Mouse (Mus musculus) olfactory bulb, adult 2 months (tissue): ENCODE results near the gene Pikfyve.

Source experiments
- CTCF ChIP-seq: fragments of 200-500 bp; IDR thresholded peaks from 2 replicates; pipeline ENCODE4 v1.5.1; 2012; ENCODE audit warnings: low read depth, mild to moderate bottlenecking, low read length, moderate library complexity; ENCODE audit not compliant: insufficient read depth
- POLR2A ChIP-seq: fragments of 200-500 bp; IDR thresholded peaks from 2 replicates; pipeline ENCODE4 v1.6.1; 2012; ENCODE audit warnings: mild to moderate bottlenecking, low read depth, low read length, moderate library complexity; ENCODE audit not compliant: insufficient read depth

DNA sequence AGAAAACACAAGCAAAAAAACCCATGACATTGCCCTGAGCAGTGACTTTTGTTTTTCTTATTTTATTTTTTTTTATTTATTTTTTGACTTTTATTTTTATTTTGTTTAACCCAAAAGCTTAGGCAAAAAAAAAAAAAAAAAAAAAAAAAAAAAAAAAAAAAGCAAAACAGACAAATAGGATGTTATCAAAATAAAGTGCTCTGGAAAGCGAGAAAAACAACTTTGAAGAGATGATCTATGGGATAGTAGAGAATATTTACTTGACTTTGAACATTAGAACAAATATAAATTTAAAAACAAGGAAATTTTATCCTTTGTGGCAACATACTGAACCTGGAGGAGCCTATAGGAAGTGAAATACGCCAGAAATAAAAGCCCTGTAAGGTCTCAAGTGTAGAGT is 2.5 kb upstream of the Pikfyve start:
- TF ChIP-seq CTCF (no peak), POLR2A (no peak)
